Mouse (Mus musculus): ENCODE data around the gene Gm9758. TPM values are rescaled to one million over a fixed set of nuclear protein-coding genes. Genes with fewer than 3 reads are reported as not detected.
"Not testable (repeated sequence)": the region's sequence is repeated elsewhere in the genome, so short reads cannot be mapped to it uniquely, and the experiment has no call there.

The Gm9758 gene
- not detected in 2 replicates for polyA plus RNA-seq (2012; rRNA removed)

DNA sequence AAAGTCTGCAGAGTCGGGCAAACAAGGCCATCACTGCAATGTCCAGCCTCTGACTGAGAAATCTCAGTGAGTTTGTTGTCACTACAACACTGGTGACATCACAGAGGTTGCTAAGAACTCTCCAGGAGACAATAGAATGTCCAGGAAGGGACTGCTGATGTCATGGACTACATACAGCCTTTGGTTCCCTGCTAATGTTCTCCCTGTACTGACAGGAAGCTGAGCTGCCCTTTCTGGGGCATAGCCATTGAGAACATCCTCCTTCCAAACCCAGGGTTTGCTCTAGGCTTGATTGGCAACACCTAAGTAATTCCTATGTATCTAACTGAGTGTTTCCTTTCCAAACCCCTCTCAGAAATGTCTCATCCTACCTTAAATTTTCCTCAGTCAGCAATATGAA is at the start of gene Gm9758:
TSS of gene Gm9758 (minus strand) at position 101 of the 400 bp plus-strand sequence.
- DNase-seq (ENCODE audit: extremely low spot score in 1 of 2, low spot score in 1 of 2), result not testable (repeated sequence)

DNA sequence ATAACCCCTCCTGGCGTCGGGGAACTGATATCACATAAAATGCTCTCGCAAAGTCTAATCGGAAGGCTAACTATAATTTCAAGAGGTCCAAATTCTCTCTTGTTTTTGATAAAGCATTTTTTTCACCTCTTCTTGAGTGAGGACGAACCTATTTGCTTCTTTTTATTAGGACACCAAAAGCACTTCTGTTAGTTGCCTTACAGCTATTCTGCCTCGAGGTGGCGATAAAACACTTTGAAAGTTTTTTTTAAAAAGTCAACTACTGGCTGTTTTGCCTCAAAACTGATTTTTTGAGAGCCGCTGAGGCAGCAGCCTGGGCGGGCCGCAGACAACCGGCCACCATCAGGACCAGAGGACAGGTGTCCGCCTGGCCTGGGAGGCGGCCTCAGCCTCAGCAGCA is 49.1 kb upstream of the Gm9758 start:
- DNase-seq (ENCODE audit: extremely low spot score in 1 of 2, low spot score in 1 of 2), result peak in 1 of 2 experiments; percentile 27

DNA sequence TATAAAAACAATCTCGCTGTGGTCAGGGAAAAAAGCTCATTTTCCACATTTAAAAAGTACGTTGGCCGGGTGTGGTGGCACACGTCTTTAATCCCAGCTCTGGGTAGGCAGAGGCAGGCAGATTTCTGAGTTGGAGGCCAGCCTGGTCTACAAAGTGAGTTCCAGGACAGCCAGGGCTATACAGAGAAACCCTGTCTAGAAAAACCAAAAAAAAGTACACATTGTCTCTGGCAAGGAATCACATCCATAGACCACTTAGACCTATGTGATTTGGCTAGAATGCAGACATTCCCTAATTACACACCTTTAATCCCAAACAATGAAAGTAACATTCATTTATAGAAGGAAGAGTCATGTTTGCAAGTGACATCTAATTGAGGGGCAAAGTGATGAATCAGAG is 46.8 kb upstream of the Gm9758 start:
- not testable (repeated sequence) for DNase-seq (ENCODE audit: extremely low spot score in 1 of 2, low spot score in 1 of 2)

DNA sequence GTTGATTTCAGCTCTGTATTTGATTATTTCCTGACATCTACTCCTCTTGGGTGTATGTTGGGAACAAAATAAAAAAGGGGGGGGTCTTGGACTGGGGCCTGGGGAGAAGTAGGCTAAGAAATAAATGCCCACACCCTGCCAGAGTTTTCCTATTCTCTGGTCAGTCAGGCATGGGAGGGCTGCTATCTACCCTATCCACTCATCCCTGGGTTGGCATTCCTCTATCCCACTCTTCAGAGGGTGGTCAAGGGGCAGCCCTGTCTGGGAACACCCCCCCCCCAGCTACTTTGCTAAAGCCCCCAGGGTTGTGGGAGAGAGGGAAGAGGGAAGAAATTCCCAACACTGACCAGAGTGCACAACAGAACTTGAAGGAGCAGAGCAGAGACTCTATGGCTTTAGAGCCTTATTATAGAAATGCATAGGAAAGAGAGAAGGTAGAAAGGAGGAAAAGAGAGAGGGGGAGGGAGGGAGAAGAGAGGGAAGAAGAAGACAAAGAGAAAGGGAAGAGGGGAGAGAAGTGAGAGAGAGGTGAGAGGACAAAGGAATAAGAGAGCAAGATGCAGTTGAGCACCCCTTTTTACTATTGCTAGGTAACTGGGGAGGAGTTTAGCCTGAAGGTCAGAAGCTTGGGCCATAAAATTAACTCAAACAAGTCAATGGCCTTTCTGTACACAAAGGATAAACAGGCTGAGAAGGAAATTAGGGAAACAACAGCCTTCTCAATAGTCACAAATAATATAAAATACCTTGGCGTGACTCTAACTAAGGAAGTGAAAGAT is 41.4 kb upstream of the Gm9758 start:
- DNase-seq (ENCODE audit: extremely low spot score in 1 of 2, low spot score in 1 of 2), result not testable (repeated sequence)

DNA sequence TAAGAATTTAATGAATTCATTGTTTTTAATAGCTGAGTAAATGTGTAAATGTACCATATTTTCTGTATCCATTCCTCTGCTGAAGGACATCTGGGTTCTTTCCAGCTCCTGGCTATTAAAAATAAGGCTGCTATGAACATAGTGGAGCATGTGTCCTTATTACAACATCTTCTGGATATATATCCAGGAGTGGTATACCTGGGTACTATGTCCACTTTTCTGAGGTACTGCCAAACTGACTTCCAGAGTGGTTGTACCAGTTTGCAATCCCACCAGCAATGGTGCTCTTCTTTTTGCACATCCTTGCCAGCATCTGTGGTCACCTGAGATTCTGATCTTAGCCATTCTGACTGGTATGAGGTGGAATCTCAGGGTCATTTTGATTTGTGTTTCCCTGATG is 38.9 kb upstream of the Gm9758 start:
- DNase-seq (ENCODE audit: extremely low spot score in 1 of 2, low spot score in 1 of 2), result not testable (repeated sequence)

DNA sequence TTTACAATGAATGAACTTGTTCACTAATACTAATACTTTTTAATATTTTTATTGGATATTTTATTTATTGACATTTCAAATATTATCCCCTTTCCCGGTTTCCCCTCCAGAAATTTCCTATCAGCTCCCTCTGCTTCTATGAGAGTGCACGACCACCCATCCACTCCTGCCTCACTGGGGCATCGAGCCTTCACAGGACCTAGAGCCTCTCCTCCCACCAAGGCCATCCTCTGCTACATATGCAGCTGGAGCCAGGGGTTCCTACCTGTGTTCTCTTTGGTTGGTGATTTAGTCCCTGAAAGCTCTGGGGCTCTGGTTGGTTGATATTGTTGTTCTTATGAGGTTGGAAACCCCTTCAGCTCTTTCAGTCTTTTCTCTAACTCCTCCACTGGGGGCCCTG is 38.0 kb upstream of the Gm9758 start:
- DNase-seq (ENCODE audit: extremely low spot score in 1 of 2, low spot score in 1 of 2), result not testable (repeated sequence)

DNA sequence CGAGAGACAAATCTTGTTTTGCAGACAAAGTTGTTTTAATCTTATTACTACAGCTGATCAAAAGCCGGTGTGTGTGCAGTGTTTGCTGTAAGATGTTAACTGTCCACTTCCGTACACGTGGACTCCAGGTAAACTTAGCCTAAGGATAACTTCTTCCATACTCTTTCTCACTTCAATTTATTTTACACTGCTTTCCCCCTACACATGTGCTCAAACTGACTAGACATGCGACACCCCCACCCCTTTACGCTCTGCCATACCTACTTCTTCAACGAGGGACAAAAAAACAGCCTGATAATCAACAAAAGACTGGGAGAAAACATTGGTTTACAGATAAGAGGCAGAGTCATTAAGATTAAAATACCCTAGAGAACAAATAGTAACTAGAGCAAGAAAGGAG is 37.1 kb upstream of the Gm9758 start:
- not testable (repeated sequence) for DNase-seq (ENCODE audit: extremely low spot score in 1 of 2, low spot score in 1 of 2)

DNA sequence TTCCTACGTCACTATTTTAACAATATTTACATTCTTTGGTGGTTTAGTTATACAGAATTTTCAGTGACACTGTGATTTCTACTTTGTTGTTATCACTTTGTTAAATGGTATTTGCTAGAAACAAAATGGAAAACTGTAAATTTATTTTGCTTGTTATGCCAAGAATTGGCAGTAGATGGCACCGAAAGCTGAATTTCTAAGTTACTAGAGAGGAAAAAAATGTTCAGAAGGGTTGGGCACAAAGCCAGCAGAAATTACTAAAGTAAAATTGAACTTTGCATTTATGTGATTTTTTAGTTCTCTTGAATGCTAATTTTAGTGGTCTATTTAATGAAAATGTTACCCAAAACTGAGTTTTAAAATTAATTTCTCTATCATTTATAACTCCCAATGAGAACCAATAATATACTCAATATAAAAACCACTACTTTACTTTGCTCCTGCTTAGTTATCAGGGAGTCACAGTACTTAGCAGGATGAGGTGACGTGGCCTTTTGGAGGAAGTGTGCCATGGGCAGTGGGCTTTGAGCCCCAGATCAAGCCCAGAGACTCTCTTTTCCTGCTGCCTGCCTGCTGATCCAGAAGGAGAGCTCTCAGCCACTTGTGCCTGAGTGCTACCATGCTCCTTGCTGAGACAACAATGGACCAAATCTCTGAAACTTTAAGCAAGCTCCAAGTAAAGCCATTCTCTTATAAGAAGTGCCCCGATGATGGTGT is 32.9 kb upstream of the Gm9758 start:
- peak in 1 of 2 experiments; percentile 63 for DNase-seq (ENCODE audit: extremely low spot score in 1 of 2, low spot score in 1 of 2)

DNA sequence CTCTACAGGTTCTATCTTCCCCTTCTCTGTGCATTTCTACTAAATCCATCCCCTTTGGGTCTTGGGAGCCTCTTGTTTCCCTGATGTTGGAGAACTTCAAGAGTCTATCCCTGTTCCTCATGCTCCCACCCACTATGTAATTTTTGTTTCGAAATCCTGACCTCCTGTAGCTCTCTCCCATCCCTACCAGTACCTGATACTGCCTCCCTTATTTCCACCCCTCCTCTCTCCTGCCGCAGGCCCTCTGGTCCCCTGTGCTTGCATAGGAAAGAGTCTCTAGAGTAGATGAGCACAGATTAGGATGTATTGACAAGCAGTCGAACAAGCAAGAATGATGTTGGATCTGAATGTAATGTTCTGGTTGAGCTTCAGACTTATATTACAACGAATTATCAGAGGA is 30.8 kb upstream of the Gm9758 start:
- not testable (repeated sequence) for DNase-seq (ENCODE audit: extremely low spot score in 1 of 2, low spot score in 1 of 2)

DNA sequence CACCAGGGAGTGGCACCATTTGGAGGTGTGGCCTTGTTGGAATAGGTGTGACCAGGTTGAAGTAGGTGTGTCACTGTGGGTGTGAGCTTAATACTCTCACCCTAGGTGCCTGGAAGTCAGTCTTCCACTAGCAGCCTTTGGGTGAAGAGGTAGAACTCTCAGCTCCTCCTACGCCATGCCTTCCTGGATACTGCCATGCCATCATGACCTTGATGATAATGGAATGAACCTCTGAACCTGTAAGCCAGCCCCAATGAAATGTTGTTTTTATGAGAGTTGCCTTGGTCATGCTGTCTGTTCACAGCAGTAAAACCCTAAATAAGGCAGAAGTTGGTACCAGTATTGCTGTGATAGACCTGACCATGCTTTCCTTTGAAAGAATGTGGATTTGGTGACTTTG is 26.3 kb upstream of the Gm9758 start:
- not testable (repeated sequence) for DNase-seq (ENCODE audit: extremely low spot score in 1 of 2, low spot score in 1 of 2)

DNA sequence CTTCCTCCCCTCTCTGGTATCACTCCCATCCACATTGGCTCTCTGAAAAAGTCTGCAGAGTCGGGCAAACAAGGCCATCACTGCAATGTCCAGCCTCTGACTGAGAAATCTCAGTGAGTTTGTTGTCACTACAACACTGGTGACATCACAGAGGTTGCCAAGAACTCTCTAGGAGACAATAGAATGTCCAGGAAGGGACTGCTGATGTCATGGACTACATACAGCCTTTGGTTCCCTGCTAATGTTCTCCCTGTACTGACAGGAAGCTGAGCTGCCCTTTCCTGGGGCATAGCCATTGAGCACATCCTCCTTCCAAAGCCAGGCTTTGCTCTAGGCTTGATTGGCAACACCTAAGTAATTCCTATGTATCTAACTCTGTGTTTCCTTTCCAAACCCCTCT is 23.6 kb upstream of the Gm9758 start, which contains the start of gene Speer4e:
TSS of gene Speer4e (minus strand) at position 101 of the 400 bp plus-strand sequence.
- DNase-seq (ENCODE audit: extremely low spot score in 1 of 2, low spot score in 1 of 2), result not testable (repeated sequence)

DNA sequence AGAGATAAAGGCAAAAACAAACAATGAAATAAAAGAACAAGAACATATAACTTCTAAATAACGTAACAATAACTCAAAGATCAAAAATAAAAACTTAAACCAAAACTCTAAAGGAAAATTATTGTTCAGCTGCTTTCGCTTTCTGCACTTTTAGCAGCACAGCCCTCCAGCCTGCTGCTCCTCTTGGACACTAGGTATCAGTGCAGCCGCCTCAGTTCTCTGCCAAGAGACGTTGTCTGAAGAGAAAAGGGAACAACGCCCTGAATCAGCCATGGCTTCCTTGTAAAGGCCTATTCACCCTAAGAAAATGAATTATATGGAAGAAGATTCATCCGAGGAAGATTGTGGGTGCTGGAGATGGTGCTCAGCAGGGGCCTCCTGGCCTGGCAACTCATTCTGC is 19.0 kb upstream of the Gm9758 start:
- DNase-seq (ENCODE audit: extremely low spot score in 1 of 2, low spot score in 1 of 2), result not testable (repeated sequence)

DNA sequence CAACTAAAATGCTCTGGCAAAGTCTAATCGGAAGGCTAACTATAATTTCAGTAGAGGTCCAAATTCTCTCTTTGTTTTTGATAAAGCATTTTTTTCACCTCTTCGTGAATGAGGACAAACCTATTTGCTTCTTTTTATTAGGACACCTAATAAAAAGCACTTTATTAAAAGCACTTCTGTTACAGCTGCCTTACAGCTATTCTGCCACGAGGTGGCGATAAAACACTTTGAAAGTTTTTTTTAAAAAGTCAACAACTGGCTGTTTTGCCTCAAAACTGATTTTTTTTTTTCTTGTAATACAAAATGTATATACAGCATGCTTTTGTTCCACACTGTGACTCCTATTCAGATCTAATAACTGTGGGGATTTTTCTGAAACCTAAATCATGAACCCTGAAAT is 12.3 kb upstream of the Gm9758 start:
- peak in 1 of 2 experiments; percentile 8 for DNase-seq (ENCODE audit: extremely low spot score in 1 of 2, low spot score in 1 of 2)

DNA sequence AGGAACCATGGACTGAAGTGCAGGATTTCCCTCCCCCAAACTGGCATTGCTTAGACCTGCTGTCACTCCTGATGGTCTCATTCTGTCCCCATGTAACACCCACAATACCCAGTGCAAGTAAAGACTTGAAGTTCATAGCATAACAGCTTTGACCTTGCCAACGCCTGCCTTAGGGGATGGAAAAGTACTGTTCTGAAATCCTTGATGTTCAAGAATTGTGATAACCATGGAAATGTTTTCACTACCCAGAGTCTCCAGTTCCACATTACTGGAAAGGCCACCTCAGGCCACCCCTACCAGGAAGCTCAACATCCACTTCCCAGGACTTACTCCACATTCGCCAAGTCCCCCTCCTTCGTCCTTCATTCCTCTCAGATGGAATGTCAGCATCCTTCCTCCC is 338 bp downstream of the Gm9758 start:
- DNase-seq (ENCODE audit: extremely low spot score in 1 of 2, low spot score in 1 of 2), result not testable (repeated sequence)

DNA sequence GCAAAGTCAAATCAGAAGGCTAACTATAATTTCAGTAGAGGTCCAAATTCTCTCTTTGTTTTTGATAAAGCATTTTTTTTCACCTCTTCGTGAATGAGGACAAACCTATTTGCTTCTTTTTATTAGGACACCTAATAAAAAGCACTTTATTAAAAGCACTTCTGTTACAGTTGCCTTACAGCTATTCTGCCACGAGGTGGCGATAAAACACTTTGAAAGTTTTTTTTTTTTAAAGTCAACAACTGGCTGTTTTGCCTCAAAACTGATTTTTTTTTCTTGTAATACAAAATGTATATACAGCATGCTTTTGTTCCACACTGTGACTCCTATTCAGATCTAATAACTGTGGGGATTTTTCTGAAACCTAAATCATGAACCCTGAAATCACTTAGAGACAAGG is 11.2 kb downstream of the Gm9758 start:
- peak in 1 of 2 experiments; percentile 20 for DNase-seq (ENCODE audit: extremely low spot score in 1 of 2, low spot score in 1 of 2)

DNA sequence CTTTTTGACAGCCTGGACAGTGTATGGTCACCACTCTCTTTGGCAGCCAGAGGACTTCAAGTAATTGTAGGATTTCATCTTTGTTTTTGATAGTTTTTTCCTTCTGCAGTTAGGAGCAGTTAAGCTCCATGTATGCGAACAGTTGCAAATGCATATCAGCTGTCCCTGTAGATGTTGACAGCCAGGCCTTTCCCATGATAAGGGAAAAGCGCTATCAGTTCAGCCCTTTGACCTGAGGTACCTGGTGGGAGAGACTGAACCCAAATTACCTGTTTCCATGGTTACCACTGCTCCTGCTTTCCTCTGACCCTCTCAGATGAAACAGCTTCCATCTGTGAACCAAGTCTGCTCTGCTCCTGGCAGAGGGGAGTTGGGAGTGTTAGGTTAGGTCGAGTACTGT is 22.5 kb downstream of the Gm9758 start:
- DNase-seq (ENCODE audit: extremely low spot score in 1 of 2, low spot score in 1 of 2), result no peak

DNA sequence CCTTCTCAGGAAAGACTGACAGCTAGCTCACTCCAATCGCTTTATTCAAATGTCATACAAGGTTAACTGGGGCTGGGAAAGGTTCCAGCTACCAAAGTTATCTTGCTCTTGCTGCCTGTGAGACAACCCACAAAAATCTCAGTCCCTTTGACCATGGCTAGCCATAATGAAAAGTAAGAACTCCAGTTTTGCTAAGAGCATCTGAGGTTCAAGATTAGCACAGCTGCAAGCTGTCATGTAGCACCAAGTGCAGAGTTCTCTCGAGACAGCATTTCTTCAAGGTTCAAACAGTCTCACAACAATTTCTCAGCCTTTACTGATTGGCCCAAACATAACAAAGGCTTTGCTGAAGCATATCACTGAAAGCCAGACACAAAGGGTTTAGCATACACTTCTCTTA is 29.4 kb downstream of the Gm9758 start:
- DNase-seq (ENCODE audit: extremely low spot score in 1 of 2, low spot score in 1 of 2), result not testable (repeated sequence)

Other genes starting within 250 kb of the Gm9758 start
- not detected in 2 replicates for gene Speer4e, start 23.5 kb upstream of the Gm9758 start, polyA plus RNA-seq (2012; rRNA removed)
- gene Gm10354, start 64.0 kb upstream of the Gm9758 start, polyA plus RNA-seq (2012; rRNA removed), result not detected in 2 replicates
- not detected in 2 replicates for gene Gm17019, start 118.1 kb upstream of the Gm9758 start, polyA plus RNA-seq (2012; rRNA removed)

Measured in frontal cortex, adult 2 months (tissue).